Mouse (Mus musculus): Measurements from ENCODE around the gene Slc16a6. TPM values are rescaled to one million over a fixed set of nuclear protein-coding genes. Genes with fewer than 3 reads are reported as not detected.
A peak's percentile ranks its signal among the peaks of the same experiment; 100 is the strongest.

Slc16a6 gene
- total and polyA plus RNA-seq, 3 experiments, result 14.1 to 24.2 (median 20.9) TPM

DNA sequence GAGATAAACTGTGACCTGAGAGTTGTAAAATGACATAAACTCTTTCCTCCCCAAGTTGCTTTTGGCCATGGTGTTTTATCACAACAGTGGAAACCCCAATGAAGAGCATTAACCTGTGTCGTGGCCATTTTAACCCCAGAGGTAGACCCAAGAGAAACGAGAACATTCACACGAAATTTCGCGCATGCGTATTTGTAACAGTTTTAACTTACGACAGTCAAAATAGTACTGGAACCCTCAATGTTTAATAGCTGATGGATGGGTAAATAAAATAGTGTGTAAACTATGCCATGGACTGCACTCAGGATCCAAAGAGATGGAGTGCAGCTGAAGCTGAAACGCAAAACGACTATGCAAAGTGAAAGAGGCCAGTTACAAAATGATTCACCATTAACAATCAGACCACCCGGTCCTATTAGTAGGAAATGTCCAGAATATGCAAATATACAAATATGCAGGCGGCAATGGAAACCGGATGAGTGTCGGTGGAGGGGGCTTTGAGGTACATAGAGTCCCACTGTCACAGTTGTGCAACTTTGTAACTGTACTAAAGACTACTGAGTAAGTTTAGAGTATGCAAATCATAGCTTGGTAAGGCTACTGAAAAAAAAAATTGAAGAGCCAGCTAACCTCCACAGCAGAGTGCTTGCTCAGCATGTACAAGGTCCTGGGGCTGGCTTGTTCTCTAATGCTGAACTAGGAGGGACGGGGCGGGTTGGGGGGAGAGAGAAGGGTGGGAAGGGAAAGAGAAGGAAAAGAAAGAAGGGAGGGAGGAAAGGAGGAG is 63.0 kb downstream of the Slc16a6 start (continued):
- no peak for TF ChIP-seq CHD1 (IDR thresholded peaks at IDR 0.05; ENCODE audit: low read depth, low read length)
- no peak for TF ChIP-seq GABPA (IDR thresholded peaks at IDR 0.05; ENCODE audit: insufficient replicate concordance, low read depth, low read length)
- TF ChIP-seq MYC (IDR thresholded peaks at IDR 0.05; ENCODE audit: low read depth, low read length), result 0 out of 2 replicates have a peak, but pooled peaks have one; percentile 40
- no peak for TF ChIP-seq USF2 (conservative IDR thresholded peaks at IDR 0.05; ENCODE audit: low read depth, low read length)
- TF ChIP-seq PAX5 (IDR thresholded peaks at IDR 0.05; ENCODE audit: low read length), result no peak
- TF ChIP-seq BHLHE40 (IDR thresholded peaks at IDR 0.05; ENCODE audit: low read depth, low read length), result peak; percentile 88
- TF ChIP-seq RCOR1 (conservative IDR thresholded peaks at IDR 0.05; ENCODE audit: low read depth, low read length), result peak; percentile 92
- TF ChIP-seq ZKSCAN1 (IDR thresholded peaks at IDR 0.05; ENCODE audit: borderline replicate concordance, low read depth, low read length), result no peak

DNA sequence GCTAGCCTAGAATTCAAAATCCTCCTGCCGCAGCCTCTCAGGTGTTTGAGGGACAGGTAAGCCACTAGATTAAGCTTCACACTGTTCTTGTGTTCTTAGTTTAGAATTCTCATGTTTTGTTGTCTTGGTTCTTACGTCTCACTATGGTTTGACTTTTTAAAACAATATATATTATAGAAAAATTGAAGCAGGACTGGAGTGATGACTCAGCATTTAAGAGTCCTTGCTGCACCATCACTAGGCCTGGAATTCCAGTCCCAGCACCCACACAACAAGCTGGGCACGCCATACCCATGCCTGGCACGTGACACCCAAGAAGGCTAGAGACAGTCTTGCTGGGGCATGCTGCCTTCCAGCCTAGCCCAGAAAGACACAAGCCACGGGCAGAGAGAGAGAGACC is 67.0 kb downstream of the Slc16a6 start:
- Histone ChIP-seq H3K79me2 (replicated peaks; ENCODE audit: control insufficient read depth, extremely low read depth, insufficient read depth, poor library complexity, severe bottlenecking) (no peaks in the 10 kb centered on the region), H3K9ac (ENCODE audit: insufficient read depth, low read depth) (no peak overlapping the region), H3K4me3 (replicated peaks in 1 of 3; ENCODE audit: low read depth in 2 of 3, low read length in 2 of 3, poor library complexity in 1 of 3) (no peak overlapping the region), H3K27me3 (replicated peaks) (no peaks in the 10 kb centered on the region), H3K36me3 (replicated peaks in 1 of 2; ENCODE audit: control insufficient read depth in 1 of 2, insufficient read depth in 1 of 2, low read length in 1 of 2) (peaks cover 0 to 7% of the 10 kb centered on the region in 2 experiments), H3K4me2 (ENCODE audit: insufficient read depth, low read depth, poor library complexity, severe bottlenecking) (no peak overlapping the region), H3K27ac (ENCODE audit: insufficient read depth, low read depth) (no peak overlapping the region), H3K9me3 (replicated peaks; ENCODE audit: low read length) (peaks cover 6% of the 10 kb centered on the region), H3K4me1 (ENCODE audit: control insufficient read depth in 1 of 2, insufficient read depth in 2 of 2) (peaks cover 26 to 44% of the 10 kb centered on the region in 2 experiments)
- DNase-seq (ENCODE audit: extremely low read depth), result no peak
- in situ Hi-C loops (cut with MboI; ENCODE audit: low pct_ligation_motif_present, low pct_unique_long_range_greater_than_20kb, low sequenced_read_pairs), result no loop called here
- TF ChIP-seq E2F4 (IDR thresholded peaks at IDR 0.05; ENCODE audit: insufficient replicate concordance, low read depth, low read length), result no peak
- TF ChIP-seq IRF4 (IDR thresholded peaks at IDR 0.05; ENCODE audit: low read depth, low read length), result no peak
- TF ChIP-seq MAFK (IDR thresholded peaks at IDR 0.05; ENCODE audit: insufficient replicate concordance, low read length), result peak; percentile 91
- dilution Hi-C loops (cut with MboI; ENCODE audit: extremely low pct_ligation_motif_present, extremely low pct_unique_long_range_greater_than_20kb, low sequenced_read_pairs), result no loop called here

Other genes with a start within 250 kb of the Slc16a6 start
- 0.50 and 0.55 TPM in 2 replicates for gene Rgs9, start 175.5 kb downstream of the Slc16a6 start, total RNA-seq (2012; rRNA removed)
- 1.1 and 1.2 TPM in 2 replicates for gene Rgs9, start 175.5 kb downstream of the Slc16a6 start, total RNA-seq (2014; rRNA removed)
- gene Rgs9, start 175.5 kb downstream of the Slc16a6 start, polyA plus RNA-seq (2012; ENCODE audit: insufficient read length, low read depth), result 1.3 and 1.4 TPM in 2 replicates
- gene Gna13, start 110.8 kb downstream of the Slc16a6 start, total RNA-seq (2012; rRNA removed), result 33.9 and 39.3 TPM in 2 replicates
- 56.6 and 57.6 TPM in 2 replicates for gene Gna13, start 110.8 kb downstream of the Slc16a6 start, total RNA-seq (2014; rRNA removed)
- 32.2 and 33.4 TPM in 2 replicates for gene Gna13, start 110.8 kb downstream of the Slc16a6 start, polyA plus RNA-seq (2012; ENCODE audit: insufficient read length, low read depth)
- gene 9930022D16Rik, start 59.7 kb downstream of the Slc16a6 start, total RNA-seq (2012; rRNA removed), result 0.08 TPM in 2 replicates
- 0.08 TPM in 1 of 2 replicates, not detected in the other for gene 9930022D16Rik, start 59.7 kb downstream of the Slc16a6 start, total RNA-seq (2014; rRNA removed)
- gene 9930022D16Rik, start 59.7 kb downstream of the Slc16a6 start, polyA plus RNA-seq (2012; ENCODE audit: insufficient read length, low read depth), result not detected in 2 replicates
- gene Amz2, start 47.7 kb downstream of the Slc16a6 start, total RNA-seq (2012; rRNA removed), result 19.7 and 23.3 TPM in 2 replicates
- 22.3 and 24.5 TPM in 2 replicates for gene Amz2, start 47.7 kb downstream of the Slc16a6 start, total RNA-seq (2014; rRNA removed)
- gene Amz2, start 47.7 kb downstream of the Slc16a6 start, polyA plus RNA-seq (2012; ENCODE audit: insufficient read length, low read depth), result 18.6 and 23.7 TPM in 2 replicates
- 2.2 and 3.3 TPM in 2 replicates for gene Arsg, start 224 bp downstream of the Slc16a6 start, total RNA-seq (2012; rRNA removed)
- gene Arsg, start 224 bp downstream of the Slc16a6 start, total RNA-seq (2014; rRNA removed), result 1.3 and 1.4 TPM in 2 replicates
- 0.76 and 0.79 TPM in 2 replicates for gene Arsg, start 224 bp downstream of the Slc16a6 start, polyA plus RNA-seq (2012; ENCODE audit: insufficient read length, low read depth)
- gene Wipi1, start 138.4 kb upstream of the Slc16a6 start, total RNA-seq (2012; rRNA removed), result 0.92 and 2.0 TPM in 2 replicates
- 1.9 and 2.2 TPM in 2 replicates for gene Wipi1, start 138.4 kb upstream of the Slc16a6 start, total RNA-seq (2014; rRNA removed)
- gene Wipi1, start 138.4 kb upstream of the Slc16a6 start, polyA plus RNA-seq (2012; ENCODE audit: insufficient read length, low read depth), result 1.4 and 1.8 TPM in 2 replicates
- gene Prkar1a, start 175.8 kb upstream of the Slc16a6 start, total RNA-seq (2012; rRNA removed), result 89.6 and 93.1 TPM in 2 replicates
- 104 and 111 TPM in 2 replicates for gene Prkar1a, start 175.8 kb upstream of the Slc16a6 start, total RNA-seq (2014; rRNA removed)
- 203 and 220 TPM in 2 replicates for gene Prkar1a, start 175.8 kb upstream of the Slc16a6 start, polyA plus RNA-seq (2012; ENCODE audit: insufficient read length, low read depth)
- gene Fam20a, start 248.7 kb upstream of the Slc16a6 start, total RNA-seq (2012; rRNA removed), result 0.08 TPM in 1 of 2 replicates, not detected in the other
- gene Fam20a, start 248.7 kb upstream of the Slc16a6 start, total RNA-seq (2014; rRNA removed), result not detected in 2 replicates
- not detected in 2 replicates for gene Fam20a, start 248.7 kb upstream of the Slc16a6 start, polyA plus RNA-seq (2012; ENCODE audit: insufficient read length, low read depth)